Mouse (Mus musculus) G1E-ER4 (cell line): Measurements from ENCODE around the gene Celsr2. TPM values are rescaled to one million over a fixed set of nuclear protein-coding genes. Genes with fewer than 3 reads are reported as not detected.

ENCODE experiments used
- GATA1 ChIP-seq: IDR thresholded peaks from one replicate; pipeline ENCODE4 v1.8.0; 2012; ENCODE audit warnings: low read length, inconsistent platforms
- polyA plus RNA-seq: library from polyadenylated mRNA; stranded (reverse); fragments of >175 nt; gene quantifications from 2 replicates; pipeline ENCODE4 v1.2.3, GENCODE M21; 2012

Gene Celsr2
- polyA plus RNA-seq, 1 experiment = not detected

DNA sequence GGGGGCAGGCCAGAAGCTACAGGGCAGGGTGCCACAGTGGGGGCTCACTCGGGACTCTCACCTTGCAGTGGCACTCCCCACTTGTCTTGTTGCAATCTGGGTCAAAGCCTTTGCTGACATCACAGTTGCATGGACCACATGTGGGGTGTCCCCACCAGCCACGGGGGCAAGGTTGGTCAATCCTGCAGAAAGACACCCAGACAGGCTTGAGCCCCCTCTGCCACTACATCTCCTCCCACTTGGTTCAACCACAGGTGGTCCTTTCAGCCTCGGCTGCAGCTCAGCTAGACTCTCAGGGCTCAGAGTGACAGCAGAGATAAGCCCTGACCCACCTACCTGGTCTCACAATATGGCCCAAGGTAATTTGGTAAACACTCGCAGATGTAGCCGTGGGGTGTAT is 14.9 kb downstream of the Celsr2 start:
- TF ChIP-seq GATA1 = no peak

DNA sequence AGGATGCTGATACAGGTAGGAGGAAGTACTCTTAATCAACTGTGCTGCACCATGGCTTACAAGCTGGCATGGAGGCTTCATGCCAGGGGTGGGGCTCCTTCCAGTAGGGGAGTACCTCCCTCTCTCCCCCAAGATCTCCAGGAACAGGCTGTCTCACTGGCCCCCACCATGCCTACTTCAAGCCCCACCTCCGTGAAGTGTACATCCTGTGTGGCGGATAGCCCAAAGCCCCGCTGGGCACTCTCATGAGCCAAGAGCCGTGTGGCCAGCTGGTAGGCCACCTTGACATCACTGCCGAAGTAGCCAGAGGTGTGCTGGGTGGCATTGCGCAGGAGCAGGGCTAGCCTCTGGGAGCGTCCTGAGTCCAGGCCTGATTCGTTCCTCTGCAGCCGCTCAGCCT is 17.1 kb downstream of the Celsr2 start:
- TF ChIP-seq GATA1 = no peak

DNA sequence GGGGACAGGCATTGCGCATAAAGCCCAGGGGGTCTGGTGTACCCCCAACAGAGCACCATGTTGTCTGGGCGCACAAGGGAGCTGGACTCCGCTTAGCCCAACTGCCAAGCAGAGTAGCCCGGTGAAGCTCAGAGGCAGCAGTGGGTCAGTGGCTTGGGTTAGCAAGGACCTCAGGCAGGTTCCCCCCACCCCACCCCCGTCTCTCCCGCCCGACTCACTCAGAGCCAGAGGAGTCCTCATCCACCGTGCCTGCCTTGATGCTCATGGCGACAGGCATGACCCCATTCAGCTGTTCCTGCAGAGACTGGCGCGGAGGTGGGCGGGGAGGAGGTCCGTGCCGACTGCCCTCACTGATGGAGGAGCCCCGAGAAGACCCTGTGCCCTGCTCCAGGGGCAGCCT is 22.6 kb downstream of the Celsr2 start:
- TF ChIP-seq GATA1 = no peak

DNA sequence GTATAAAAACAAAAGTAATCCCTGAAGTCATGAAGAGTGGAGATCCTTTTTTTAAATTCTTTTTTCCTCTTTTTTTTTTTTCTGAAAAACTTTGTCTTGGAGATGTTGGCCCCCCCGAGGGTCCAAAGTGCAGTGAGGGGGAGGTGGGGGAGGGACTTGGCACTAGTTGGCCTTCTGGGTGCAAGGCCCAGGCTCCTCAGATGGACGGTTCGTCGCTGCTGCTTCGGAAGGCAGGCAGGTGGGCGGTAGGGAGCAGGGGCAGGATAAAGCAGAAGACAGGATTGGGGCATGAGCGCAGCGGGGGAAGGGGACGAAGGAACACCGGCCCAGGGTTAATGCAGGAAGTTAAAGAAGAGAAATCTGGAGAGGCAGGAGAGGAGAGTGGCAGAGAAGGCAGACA is 23.1 kb downstream of the Celsr2 start:
- no peak for TF ChIP-seq GATA1

DNA sequence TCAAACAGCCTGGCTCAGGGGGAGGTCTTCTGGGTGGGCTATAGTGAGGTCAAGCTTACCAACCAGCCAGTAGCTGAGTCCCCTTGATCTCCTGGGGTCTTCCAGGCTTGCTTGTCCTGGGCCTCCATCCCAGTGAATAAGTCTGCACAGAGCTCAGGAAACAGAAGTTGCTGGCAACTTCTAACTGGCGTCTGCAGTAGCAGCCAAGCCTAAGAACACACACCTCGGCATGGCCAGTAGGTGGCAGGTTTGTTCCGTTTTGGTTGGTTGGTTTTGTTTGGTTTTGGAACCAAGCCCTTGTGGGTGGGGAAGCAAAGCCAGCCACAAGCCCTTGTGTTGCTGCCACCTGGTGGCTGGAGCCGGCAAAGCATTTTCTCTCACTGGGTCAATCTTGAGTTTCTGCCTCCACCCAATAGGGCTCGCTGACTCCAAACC is 26.2 kb downstream of the Celsr2 start:
- no peak for TF ChIP-seq GATA1

DNA sequence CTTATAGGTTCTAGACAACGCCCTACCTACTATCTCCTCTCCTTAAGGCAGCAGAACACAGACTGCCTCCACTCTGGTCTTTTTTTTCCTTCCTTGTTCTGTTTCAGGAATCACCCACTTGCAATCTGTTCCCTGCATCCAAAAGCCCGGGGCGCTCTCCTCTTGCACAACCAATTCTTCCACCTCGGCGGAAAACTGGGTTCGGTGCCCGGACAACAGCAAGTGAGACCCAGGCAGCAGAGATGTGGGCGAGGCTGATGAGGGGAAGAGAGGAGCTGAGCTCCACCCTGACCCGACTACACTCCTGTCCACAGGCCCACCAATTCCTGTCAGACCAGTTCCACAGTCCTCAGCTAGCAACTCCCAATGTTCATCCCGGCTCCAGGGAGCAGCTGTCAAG is 29.2 kb downstream of the Celsr2 start:
- TF ChIP-seq GATA1 = no peak

DNA sequence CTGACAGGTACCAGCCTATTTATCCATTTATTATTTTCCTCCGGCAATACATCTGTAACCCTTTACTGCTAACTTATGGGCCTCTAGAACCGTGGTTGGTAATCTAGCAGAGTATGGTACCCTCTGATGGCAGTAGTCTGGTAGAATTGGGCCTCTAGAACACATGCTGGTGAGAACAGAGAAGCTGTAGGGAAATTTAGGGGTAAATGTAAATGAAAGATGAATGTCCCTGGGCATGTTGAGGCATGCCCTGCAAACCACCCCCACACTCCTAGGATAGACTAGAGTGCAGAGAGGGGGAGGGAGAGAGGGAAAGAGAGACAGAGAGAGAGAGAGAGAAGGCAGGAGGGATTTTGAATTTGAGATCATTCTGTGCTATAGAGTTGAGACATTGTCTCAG is 30.9 kb downstream of the Celsr2 start:
- TF ChIP-seq GATA1 = no peak

DNA sequence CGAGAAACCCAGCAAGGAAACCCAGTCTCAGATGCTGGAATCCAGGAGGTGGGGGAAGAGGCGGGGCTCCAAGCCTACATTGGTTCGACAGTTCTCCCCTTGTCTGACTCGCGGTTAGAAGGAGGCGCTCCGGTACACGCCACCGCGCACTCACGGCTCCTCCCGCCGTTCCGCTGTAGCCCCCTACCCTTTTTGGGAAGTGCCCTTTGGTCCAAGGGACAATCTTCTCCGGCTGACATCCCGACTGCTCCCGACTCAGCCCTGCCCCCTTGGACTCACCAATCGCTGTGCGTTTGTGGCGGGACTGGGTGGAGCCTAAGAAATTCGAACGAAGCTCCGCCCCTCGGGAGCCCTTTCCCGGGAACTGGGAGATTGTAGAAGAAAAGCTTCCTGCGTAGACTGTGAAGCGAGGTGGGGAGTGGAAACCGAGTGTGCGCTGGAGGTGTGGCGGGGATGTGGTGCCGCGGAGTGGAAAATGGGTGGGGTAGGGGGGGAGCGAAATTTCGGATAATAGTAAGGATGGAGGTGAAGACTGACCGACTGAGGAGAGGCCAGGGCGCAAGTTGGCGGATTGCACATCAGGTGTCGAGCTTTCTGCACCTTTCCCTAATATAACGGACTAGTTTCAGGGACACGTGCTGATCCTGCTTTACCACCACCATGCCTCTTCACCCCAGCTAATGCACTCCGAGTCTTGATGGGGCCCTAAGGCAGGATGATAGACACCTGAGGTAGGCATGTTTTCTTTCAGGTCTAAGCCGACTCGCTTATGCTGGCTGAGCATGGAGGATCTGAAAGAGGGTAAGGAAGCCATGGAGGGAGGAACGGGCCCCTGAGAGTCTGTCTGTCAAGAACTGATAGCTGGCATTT is 31.6 kb downstream of the Celsr2 start, which contains the start of gene Psrc1:
TSS of gene Psrc1 (plus strand) at position 355 of the 870 bp plus-strand sequence.
- no peak for TF ChIP-seq GATA1

DNA sequence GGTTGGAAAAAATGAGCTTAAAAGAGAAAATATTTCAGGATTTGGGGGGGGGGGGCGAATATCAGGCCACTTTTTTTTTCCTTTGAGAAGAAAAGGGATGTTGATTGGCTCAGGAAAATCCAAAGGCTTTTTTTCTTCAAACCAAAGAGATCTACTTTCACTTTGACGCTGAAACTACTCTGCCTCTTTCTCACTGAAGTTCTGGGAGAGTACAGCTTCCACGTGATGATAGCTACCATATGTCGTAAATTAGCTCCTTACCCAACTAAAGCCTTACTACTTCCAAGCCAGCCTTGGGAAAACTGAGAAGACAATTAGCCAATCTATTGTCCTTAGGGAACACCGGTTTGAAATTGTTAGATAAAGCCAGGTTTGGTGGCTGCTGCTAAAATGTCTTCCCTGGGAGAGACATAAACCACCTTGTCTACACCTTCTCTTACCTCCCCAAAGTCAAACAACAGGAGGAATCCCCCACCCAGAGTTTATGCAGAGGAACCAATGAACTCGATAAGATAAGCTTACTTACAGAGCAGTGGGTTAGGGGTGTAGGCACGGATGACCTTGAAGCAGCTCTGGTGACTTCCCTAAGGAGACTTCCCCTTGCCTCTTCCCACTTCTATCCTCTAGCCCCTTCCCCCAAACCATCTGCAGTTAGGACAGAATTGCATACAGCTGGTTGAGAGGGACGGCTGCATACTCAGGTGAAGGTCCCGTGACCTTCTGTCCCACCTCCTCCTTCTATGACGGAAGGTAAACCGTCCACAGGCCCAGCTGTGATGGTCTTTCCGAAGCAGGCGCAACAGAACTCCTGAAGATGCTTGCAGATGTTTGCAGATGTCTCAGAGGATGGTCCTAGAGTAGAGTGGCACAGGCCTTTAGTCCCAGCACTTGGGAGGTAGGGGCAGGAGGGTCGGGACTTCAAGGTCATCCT is 33.1 kb downstream of the Celsr2 start:
- no peak for TF ChIP-seq GATA1

DNA sequence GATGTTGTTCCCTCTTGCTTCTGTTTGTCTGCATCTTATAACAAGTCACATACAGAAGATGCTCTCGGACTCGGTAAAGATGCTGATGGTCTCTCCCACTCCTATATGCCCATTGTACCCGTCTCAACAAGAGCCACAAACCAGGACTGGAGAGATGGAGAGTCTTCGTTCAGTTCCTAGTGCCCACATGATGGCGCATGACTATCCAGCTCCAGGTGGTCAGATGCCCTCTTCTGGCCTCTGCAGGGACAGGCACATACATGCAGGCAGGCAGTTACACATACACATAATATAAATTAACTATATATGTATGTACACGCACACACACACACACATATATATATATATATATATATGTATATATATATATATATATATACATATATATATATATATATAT is 34.7 kb downstream of the Celsr2 start:
- TF ChIP-seq GATA1 = no peak

DNA sequence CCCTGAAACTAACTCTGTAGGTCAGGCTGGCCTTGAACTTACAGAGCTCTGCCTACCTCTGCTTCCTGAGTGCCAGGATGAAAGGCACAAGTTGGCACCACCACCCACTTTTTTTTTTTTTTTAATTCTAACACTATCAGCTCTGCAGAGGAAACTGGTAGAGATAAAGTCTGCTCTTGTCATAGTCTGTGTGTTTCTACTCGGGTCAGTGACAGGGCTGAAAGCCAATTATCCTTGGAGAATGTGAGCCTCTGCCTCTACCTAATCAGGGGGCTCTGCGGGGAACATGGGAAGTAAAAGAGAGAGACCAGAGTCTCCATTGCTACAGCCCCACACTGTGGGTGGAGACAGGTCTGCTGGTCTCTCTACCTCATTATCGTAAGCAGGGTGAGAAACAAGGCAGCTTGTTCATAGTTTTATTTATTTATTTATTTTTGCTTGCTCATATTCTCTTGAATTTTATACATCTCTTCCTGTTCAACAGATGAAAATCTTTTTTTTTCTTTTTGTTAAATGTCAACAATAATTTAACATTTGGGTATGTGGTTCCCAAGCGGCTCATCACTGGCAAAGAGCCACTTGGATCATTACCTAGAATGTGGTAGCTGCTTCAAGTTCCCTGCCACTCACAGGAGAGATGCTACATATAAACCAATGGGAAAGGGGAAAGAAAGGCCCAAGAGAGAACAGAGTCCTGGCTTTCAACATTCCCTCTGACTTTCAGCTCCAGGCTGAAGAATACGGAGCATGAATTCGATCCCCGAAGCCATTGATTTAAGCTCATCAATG is 36.3 kb downstream of the Celsr2 start:
- TF ChIP-seq GATA1 = no peak

DNA sequence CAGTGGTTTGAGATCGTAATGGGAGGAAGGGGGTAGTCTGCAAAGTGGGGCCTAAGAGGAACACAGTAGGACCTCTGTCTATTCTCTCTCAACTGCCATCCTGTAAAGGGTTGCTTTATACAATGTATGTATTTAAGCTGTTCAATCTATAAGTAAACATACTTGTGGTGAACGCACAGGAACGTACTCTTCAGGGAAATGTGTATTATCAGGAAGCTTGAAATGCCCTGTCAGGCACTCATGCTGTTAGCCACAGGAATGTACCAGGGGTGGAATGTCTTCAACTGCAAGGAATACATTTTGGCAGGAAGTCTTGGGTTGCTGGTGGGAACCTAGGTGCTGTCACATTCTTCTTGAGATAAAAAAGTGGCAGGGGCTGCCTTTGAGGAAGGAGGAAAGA is 42.7 kb downstream of the Celsr2 start:
- no peak for TF ChIP-seq GATA1

DNA sequence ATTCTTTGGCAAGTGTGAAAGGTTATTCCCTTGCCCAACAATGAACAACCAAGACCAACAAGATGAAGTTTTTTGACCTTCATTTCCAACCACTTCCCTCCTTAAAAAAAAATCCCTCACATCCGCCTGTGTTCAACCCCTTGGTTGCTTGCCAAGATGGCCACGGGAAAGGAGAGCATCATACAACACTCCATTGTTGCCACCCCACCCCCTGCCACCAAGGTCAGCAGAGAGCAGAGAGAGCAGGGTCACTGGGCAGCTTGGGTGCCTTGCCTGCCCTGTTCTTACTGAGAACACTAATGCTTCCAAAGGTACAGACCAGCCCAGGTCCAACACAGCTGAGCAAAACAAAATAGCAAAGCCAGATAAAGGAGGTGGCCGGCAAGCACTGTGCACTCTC is 43.1 kb downstream of the Celsr2 start:
- TF ChIP-seq GATA1 = no peak

DNA sequence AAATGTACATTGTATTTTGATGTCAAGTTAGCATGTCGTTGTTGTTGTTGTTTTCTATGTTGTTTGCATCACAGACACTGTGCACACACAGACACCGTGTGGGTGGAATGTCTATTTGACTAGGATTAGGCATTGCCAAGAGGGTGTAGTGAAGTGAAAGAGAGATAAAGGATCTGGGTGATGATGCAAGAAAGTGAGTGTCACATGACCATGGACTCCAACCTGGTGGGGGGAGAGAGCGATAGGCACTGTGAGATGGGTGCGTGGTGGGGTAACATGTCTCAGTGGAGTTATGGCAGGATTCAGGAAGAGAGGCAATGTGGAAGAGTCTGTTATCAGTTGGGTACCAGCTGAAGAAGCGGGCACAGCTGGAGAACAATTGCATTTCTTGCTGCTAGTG is 46.6 kb downstream of the Celsr2 start:
- TF ChIP-seq GATA1 = no peak

DNA sequence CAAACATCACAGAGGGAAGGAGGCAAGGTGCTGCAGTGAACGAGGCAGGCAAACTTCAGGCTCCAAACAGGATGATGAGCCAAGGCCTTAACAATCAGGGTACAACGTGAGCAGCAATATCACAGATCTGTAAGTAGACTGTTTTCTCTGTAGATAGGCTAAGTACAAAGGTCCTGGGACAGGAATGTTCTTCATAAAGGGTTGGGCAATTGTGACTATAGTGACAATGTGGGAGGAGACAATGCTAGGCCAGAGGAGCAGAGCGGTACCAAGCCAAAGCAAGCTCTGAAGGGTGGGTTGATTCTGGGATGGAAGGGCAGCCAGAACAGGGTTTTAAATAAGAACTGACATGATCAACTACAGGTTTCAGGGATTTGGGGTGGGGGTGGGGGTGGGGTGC is 47.5 kb downstream of the Celsr2 start:
- TF ChIP-seq GATA1 = no peak
